Mouse (Mus musculus) bone marrow, adult 2 months (tissue): Measurements from ENCODE around the gene Gm20662.

Experiments
- CTCF ChIP-seq: fragments of 200-500 bp; IDR thresholded peaks from 2 replicates; pipeline ENCODE4 v1.5.1; 2011; ENCODE audit warnings: low read length, control low read depth; ENCODE audit not compliant: control insufficient read depth, insufficient read depth
- POLR2A ChIP-seq: fragments of 200-500 bp; IDR thresholded peaks from 2 replicates; pipeline ENCODE4 v1.6.1; 2011; ENCODE audit warnings: low read depth, mild to moderate bottlenecking, control low read depth, low read length, borderline replicate concordance; ENCODE audit not compliant: control insufficient read depth

DNA sequence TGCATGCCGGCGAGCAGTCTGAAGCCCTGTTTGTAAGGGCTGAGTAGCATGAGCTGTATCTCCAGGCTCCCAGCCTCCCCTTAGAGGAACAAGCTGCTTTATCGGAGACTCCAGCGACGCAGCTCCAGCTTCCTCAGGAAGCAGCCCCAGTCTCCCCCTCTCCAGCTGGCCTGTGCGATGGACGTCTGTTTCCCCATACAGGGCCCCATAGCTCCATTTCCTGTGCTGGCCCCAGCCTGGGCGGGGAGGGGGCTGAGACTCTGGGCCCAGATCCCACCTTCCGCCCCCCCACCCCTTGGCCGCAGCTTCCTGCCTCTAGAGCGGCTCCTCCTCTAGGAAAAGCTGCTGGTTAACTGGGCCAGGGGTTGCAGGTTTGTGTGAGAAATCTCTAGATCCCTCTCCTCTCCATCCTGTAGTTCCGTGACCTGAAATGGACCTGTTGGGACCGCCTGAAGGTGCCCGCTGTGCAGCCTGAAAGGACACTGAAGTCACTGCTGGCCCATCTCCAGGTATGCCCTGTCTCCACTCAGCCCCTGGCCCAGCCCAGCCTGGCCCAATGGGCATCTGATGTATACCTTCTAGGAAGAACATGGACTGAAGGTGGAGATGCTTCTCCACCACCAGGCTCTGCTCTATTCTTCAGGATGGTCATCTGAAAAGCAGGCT, 13.3 kb upstream of the Gm20662 start, which contains the start of gene Gm20661:
- TF ChIP-seq CTCF (no peak), POLR2A (peak; percentile 25; the same call in 1 of the 2 replicates)
